Mouse (Mus musculus): Measurements from ENCODE around the gene Gm12117. TPM values are rescaled to one million over a fixed set of nuclear protein-coding genes. Genes with fewer than 3 reads are reported as not detected.

Gene Gm12117
- polyA plus RNA-seq, 1 experiment from 2014 or later = not detected

GRCm38 (mm10) chr11:33274816-33275215 is 1.7 kb downstream of the Gm12117 start:
- 52% methylated on average over 3 of the region's 3 CpGs for WGBS
- no peak for ATAC-seq (ENCODE audit: insufficient read depth, low FRiP score)
- Histone ChIP-seq H3K27ac (ENCODE audit: low read length) (no peak overlapping the region), H3K4me1 (ENCODE audit: control insufficient read depth, insufficient read depth, low read length) (no peaks in the 10 kb centered on the region), H3K4me3 (replicated peaks; ENCODE audit: low read length) (no peak overlapping the region), H3K9ac (ENCODE audit: low read length) (no peak overlapping the region), H3K36me3 (ENCODE audit: control insufficient read depth, insufficient read depth, low read length) (no peaks in the 10 kb centered on the region), H3K4me2 (ENCODE audit: low read depth, low read length) (no peak overlapping the region), H3K9me3 (replicated peaks; ENCODE audit: control insufficient read depth, low read length) (no peaks in the 10 kb centered on the region), H3K27me3 (ENCODE audit: control insufficient read depth, insufficient read depth, low read length) (no peaks in the 10 kb centered on the region)

DNA sequence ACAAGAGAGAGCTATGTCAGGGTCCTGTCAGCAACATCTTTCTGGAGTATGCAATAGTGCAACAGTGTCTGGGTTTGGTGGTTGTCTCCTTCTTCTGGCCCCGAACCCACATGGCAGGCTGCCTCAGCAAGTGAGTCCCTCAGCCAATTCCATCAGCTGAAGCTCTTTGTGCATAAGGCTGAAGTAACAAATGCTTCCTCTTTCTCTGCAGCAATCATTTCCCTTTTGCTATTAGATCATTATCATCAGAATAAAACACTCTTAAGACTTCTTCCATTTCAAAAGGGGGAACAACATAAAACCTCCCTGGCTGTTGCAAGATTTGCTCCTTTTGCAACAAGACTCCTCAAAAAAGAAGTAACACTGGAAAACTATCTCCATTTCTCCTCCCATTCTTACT is 2.2 kb downstream of the Gm12117 start:
- WGBS = 83% methylated on average over 1 of the region's 1 CpGs
- ATAC-seq (ENCODE audit: insufficient read depth, low FRiP score) = no peak

DNA sequence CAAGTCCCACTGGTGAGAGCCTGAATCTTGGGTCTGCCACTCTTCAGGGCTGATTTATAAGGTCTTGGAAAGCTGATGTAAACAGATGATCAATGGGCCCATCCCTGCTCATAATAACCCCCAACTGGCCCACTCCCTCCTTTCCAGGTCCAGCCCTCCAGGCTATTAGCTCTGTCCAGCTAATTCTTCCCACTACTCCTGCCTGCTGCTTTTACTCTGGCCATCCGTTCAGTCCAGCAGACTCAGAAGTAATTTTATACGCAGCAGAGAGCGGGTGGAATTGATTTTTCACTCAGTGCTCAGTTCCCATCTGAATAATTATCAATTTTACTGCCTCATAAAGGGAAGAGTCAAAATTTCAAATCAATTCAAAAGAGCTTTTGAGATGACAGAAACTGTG is 36.2 kb downstream of the Gm12117 start:
- H3K27ac ChIP-seq (ENCODE audit: low read length) = no peak overlapping the region
- H3K9ac ChIP-seq (ENCODE audit: low read length) = no peak overlapping the region
- no peaks in the 10 kb centered on the region for H3K36me3 ChIP-seq (ENCODE audit: control insufficient read depth, insufficient read depth, low read length)
- H3K4me3 ChIP-seq (replicated peaks; ENCODE audit: low read length) = no peak overlapping the region
- WGBS = 66% methylated on average over 3 of the region's 3 CpGs
- H3K27me3 ChIP-seq (ENCODE audit: control insufficient read depth, insufficient read depth, low read length) = no peaks in the 10 kb centered on the region
- no peaks in the 10 kb centered on the region for H3K4me1 ChIP-seq (ENCODE audit: control insufficient read depth, insufficient read depth, low read length)
- ATAC-seq (ENCODE audit: insufficient read depth, low FRiP score) = no peak
- H3K4me2 ChIP-seq (ENCODE audit: low read depth, low read length) = no peak overlapping the region
- H3K9me3 ChIP-seq (replicated peaks; ENCODE audit: control insufficient read depth, low read length) = no peaks in the 10 kb centered on the region

More for the DNA sequence above, 2.2 kb downstream of the Gm12117 start:
- no peak overlapping the region for H3K9ac ChIP-seq (ENCODE audit: low read length)
- no peaks in the 10 kb centered on the region for H3K9me3 ChIP-seq (replicated peaks; ENCODE audit: control insufficient read depth, low read length)
- no peak overlapping the region for H3K4me3 ChIP-seq (replicated peaks; ENCODE audit: low read length)
- no peak overlapping the region for H3K4me2 ChIP-seq (ENCODE audit: low read depth, low read length)
- H3K4me1 ChIP-seq (ENCODE audit: control insufficient read depth, insufficient read depth, low read length) = no peaks in the 10 kb centered on the region
- no peak overlapping the region for H3K27ac ChIP-seq (ENCODE audit: low read length)
- no peaks in the 10 kb centered on the region for H3K36me3 ChIP-seq (ENCODE audit: control insufficient read depth, insufficient read depth, low read length)
- H3K27me3 ChIP-seq (ENCODE audit: control insufficient read depth, insufficient read depth, low read length) = no peaks in the 10 kb centered on the region

DNA sequence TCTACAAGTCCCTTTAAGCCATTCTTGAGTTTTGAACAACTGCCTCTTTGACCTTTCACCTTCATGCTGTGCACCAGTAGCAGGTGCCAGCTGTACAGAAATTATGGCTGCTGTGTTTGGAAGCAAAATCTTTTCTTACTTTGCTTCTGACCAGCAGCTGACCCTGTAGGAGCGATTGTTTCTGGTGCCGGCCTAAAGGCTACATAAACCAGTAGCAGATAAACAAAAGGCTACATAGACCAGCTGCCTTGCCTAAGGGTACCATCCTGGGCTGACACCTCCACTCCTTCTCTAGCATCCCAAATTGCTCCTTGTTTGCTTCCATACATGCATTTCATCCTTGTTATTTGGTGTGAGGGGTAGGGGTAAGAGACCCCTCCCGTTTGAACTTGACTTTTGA is 42.4 kb downstream of the Gm12117 start:
- Histone ChIP-seq H3K4me2 (ENCODE audit: low read depth, low read length) (no peak overlapping the region), H3K27me3 (ENCODE audit: control insufficient read depth, insufficient read depth, low read length) (no peaks in the 10 kb centered on the region), H3K27ac (ENCODE audit: low read length) (no peak overlapping the region), H3K9me3 (replicated peaks; ENCODE audit: control insufficient read depth, low read length) (no peaks in the 10 kb centered on the region), H3K36me3 (ENCODE audit: control insufficient read depth, insufficient read depth, low read length) (no peaks in the 10 kb centered on the region), H3K4me1 (ENCODE audit: control insufficient read depth, insufficient read depth, low read length) (no peaks in the 10 kb centered on the region), H3K9ac (ENCODE audit: low read length) (no peak overlapping the region), H3K4me3 (replicated peaks; ENCODE audit: low read length) (no peak overlapping the region)
- no peak for ATAC-seq (ENCODE audit: insufficient read depth, low FRiP score)
- 54% methylated on average over 3 of the region's 3 CpGs for WGBS

DNA sequence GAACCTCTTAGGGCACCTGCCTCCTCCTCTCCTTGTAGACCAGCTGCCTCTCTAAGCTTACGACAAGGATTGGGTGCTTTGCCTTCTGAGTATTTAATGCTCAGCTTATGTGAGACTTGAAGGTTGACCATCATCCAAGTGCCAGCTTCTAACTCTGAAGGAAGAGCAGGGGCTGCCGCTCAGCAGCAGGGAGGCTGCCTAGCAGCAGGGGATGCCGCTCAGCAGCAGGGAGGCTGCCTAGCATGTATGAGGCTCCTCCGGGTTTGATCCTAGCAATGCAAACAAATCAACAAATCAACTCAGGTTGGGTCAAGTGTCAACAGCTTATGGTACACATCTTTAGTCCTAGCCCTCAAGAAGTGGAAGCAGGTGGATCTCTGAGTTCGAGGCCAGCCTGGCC is 44.5 kb downstream of the Gm12117 start:
- WGBS = 71% methylated on average over 5 of the region's 5 CpGs
- no peak overlapping the region for H3K4me3 ChIP-seq (replicated peaks; ENCODE audit: low read length)
- H3K9ac ChIP-seq (ENCODE audit: low read length) = no peak overlapping the region
- no peak overlapping the region for H3K27ac ChIP-seq (ENCODE audit: low read length)
- no peak overlapping the region for H3K4me2 ChIP-seq (ENCODE audit: low read depth, low read length)
- H3K9me3 ChIP-seq (replicated peaks; ENCODE audit: control insufficient read depth, low read length) = no peaks in the 10 kb centered on the region
- no peak for ATAC-seq (ENCODE audit: insufficient read depth, low FRiP score)
- no peaks in the 10 kb centered on the region for H3K27me3 ChIP-seq (ENCODE audit: control insufficient read depth, insufficient read depth, low read length)
- no peaks in the 10 kb centered on the region for H3K4me1 ChIP-seq (ENCODE audit: control insufficient read depth, insufficient read depth, low read length)
- no peaks in the 10 kb centered on the region for H3K36me3 ChIP-seq (ENCODE audit: control insufficient read depth, insufficient read depth, low read length)

GRCm38 (mm10) chr11:33228186-33228585 is 48.4 kb downstream of the Gm12117 start:
- no peak for ATAC-seq (ENCODE audit: insufficient read depth, low FRiP score)
- Histone ChIP-seq H3K4me1 (ENCODE audit: control insufficient read depth, insufficient read depth, low read length) (no peaks in the 10 kb centered on the region), H3K9me3 (replicated peaks; ENCODE audit: control insufficient read depth, low read length) (no peaks in the 10 kb centered on the region), H3K36me3 (ENCODE audit: control insufficient read depth, insufficient read depth, low read length) (no peaks in the 10 kb centered on the region), H3K4me2 (ENCODE audit: low read depth, low read length) (no peak overlapping the region), H3K27me3 (ENCODE audit: control insufficient read depth, insufficient read depth, low read length) (no peaks in the 10 kb centered on the region), H3K27ac (ENCODE audit: low read length) (no peak overlapping the region), H3K9ac (ENCODE audit: low read length) (no peak overlapping the region), H3K4me3 (replicated peaks; ENCODE audit: low read length) (no peak overlapping the region)
- 84% methylated on average over 2 of the region's 2 CpGs for WGBS

DNA sequence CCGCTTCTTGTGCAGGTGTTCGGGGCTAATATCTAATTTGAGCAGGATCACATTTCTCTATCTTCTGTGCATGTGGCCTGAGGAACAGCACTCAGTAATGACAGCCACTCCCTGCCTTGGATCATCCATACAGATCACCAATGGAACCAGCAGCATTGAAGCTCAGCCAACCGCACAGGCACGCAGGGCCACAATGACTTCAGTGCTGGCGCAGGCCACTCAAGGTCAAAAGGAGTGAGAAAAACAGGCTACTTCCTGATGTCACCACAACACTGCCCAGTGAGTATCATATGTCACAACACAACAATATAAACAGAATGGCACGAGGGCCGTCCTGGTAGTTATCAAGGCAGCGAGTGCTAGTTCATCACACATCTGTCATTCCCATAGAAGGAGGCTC is 50.0 kb downstream of the Gm12117 start:
- Histone ChIP-seq H3K9me3 (replicated peaks; ENCODE audit: control insufficient read depth, low read length) (no peaks in the 10 kb centered on the region), H3K27me3 (ENCODE audit: control insufficient read depth, insufficient read depth, low read length) (no peaks in the 10 kb centered on the region), H3K4me2 (ENCODE audit: low read depth, low read length) (no peak overlapping the region), H3K4me1 (ENCODE audit: control insufficient read depth, insufficient read depth, low read length) (0 out of 2 replicates have a peak, but pooled peaks cover 3% of the 10 kb centered on the region), H3K36me3 (ENCODE audit: control insufficient read depth, insufficient read depth, low read length) (no peaks in the 10 kb centered on the region), H3K4me3 (replicated peaks; ENCODE audit: low read length) (no peak overlapping the region), H3K9ac (ENCODE audit: low read length) (no peak overlapping the region), H3K27ac (ENCODE audit: low read length) (no peak overlapping the region)
- ATAC-seq (ENCODE audit: insufficient read depth, low FRiP score) = no peak
- 80% methylated on average over 8 of the region's 8 CpGs for WGBS

Other genes with a start within 250 kb of the Gm12117 start
- gene Fgf18, start 129.3 kb downstream of the Gm12117 start, polyA plus RNA-seq (2015; fragmentation: Nextera tagmentation; extraction: Ambion mirVana) = 1.8 and 2.0 TPM in 2 replicates
- gene Npm1, start 113.5 kb downstream of the Gm12117 start, polyA plus RNA-seq (2015; fragmentation: Nextera tagmentation; extraction: Ambion mirVana) = 616 and 704 TPM in 2 replicates
- not detected in 2 replicates for gene Tlx3, start 73.1 kb downstream of the Gm12117 start, polyA plus RNA-seq (2015; fragmentation: Nextera tagmentation; extraction: Ambion mirVana)
- gene Ranbp17, start 237.0 kb upstream of the Gm12117 start, polyA plus RNA-seq (2015; fragmentation: Nextera tagmentation; extraction: Ambion mirVana) = 4.1 and 4.4 TPM in 2 replicates